Mouse (Mus musculus) forebrain, embryonic 13.5 days (tissue): ENCODE data around the gene Iqgap1. TPM values are rescaled to one million over a fixed set of nuclear protein-coding genes. Genes with fewer than 3 reads are reported as not detected.

Experiments
- polyA plus RNA-seq: library from polyadenylated mRNA; unstranded; fragments of >200 nt; fragmentation: Nextera tagmentation; extraction: Ambion mirVana; gene quantifications from 2 replicates; pipeline ENCODE4 v1.2.1, GENCODE M21; 2015

Gene Iqgap1
- polyA plus RNA-seq, 1 experiment from 2014 or later, result 19.7 TPM

Other genes with a start within 250 kb of the Iqgap1 start
- gene Crtc3, start 137.1 kb downstream of the Iqgap1 start, polyA plus RNA-seq, result 10.3 and 11.5 TPM in 2 replicates
- 5.1 and 5.2 TPM in 2 replicates for gene Zscan2, start 34.9 kb upstream of the Iqgap1 start, polyA plus RNA-seq
- 46.0 and 48.0 TPM in 2 replicates for gene Wdr73, start 75.3 kb upstream of the Iqgap1 start, polyA plus RNA-seq
- gene Nmb, start 79.1 kb upstream of the Iqgap1 start, polyA plus RNA-seq, result 6.6 and 7.6 TPM in 2 replicates
- 165 and 169 TPM in 2 replicates for gene Sec11a, start 121.8 kb upstream of the Iqgap1 start, polyA plus RNA-seq
- 8.3 and 9.8 TPM in 2 replicates for gene Zfp592, start 167.7 kb upstream of the Iqgap1 start, polyA plus RNA-seq
- gene Alpk3, start 231.6 kb upstream of the Iqgap1 start, polyA plus RNA-seq, result 0.06 TPM in 1 of 2 replicates, not detected in the other